Mouse (Mus musculus): ENCODE measurements around the gene Sgo2b.
"Not testable (repeated sequence)": the region's sequence is repeated elsewhere in the genome, so short reads cannot be mapped to it uniquely, and the experiment has no call there.

Gene Sgo2b

DNA sequence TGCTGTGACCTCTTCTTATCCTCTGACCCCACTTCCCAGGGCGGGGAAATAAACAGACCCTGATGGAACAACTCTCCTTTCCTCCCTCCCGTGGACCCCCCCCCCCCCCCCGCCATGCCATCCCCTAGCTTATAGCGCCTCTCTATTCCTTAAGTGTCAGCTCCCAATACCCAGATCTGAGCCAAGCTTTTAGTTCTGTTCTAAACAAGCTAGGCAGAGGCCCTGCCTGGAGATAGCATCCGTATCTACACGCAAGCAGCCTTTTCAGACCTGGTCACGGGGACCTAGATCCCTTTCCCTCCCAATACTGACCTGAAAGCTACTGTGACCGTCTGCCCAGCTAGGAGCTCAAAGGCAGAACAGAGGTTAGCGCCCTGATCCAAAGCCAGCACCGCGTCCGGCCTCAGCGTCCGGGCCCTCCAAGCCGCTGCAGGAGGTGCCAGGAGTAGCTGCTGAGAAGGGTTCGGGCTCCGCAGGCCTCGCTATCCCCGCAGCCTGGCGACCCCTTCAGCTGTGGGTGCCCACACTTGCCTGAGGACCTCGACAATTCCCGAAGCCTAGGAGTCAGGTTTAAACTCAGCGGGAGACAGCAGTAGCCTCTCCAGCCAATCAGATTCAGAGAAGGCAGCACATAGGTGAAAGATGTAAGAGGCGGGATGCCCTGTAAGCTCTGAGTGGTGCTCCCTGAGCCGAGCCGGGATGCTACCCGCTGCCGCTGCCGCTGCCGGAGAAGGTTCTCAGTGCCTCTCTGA lies at the start of gene Sgo2b:
Gene Sgo2b (minus strand): TSS at position 623 of the 752 bp plus-strand sequence.
- in situ Hi-C loops (cut with MboI; ENCODE audit: low sequenced_read_pairs), result no loop called here

DNA sequence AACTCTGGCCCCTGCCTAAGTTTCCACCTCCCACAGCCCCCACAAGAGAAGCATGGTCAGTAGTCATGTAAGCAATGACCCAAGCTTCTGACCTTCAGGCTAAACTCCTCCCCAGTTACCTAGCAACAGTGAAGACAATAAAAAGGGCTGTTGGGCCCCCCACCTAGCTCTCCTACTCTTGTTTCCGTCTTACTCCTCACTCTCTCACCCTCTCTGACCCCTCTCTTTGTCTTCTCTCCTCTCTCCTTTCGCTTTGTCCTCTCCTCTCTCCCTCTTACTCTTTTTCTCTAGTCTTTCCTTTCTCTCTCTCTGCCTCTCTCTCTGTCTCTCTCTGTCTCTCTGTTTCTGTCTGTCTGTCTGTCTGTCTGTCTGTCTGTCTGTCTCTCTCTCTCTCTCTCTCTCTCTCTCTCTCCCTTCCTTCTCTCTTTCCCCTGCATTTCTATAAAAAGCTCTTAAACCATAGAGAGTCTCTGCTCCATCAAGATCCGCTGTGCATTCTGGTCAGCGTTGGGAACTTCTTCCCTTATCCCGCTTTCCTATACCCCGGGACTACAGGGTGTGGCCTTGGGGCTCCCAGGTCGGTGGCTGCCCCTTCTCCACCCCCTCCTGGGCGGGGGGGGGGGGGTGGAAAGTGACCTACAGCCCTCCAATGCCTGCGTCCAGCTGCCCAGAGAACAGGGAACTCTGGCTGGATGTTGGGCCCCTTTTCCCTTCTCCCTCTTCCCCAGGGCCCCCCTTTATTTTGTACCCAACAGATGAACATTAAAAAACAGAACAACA lies 18.8 kb upstream of the Sgo2b start:
- in situ Hi-C loops (cut with MboI; ENCODE audit: low sequenced_read_pairs), result not testable (repeated sequence)

DNA sequence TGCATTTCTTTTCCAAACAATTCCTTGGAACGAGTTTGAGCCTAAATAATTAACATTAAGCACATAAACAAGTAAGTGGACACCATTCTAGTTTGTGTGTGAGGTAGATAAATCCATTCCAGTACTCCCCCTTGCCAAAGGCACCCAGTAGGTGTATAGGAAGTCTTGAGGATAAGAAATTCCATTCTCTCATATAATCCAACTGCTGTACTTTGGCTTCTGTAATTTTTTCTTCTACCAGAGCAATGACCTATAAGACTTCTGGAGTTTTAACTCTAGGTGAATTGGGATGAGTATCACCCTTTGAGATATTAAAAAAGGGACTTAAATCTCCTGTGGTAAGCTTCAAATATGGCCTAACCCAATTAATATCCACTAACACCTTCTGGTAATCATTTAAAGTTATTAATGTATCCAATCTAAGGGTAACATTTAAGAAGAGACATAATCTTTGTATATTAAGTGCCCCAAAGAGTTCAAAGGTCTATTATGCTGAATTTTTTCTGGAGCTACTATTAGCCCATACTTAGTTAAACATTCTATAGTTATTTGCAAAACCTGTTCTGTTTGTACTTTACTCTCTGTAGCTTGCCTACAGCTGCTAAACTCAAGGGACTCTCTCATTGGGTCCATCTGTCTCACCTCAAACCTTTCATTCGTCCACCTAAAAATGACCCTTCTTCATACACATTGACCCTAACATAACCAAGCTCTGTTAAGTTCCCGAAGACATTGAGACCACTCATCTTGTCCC lies 9.2 kb upstream of the Sgo2b start:
- in situ Hi-C loops (cut with MboI; ENCODE audit: low sequenced_read_pairs), result no loop called here

DNA sequence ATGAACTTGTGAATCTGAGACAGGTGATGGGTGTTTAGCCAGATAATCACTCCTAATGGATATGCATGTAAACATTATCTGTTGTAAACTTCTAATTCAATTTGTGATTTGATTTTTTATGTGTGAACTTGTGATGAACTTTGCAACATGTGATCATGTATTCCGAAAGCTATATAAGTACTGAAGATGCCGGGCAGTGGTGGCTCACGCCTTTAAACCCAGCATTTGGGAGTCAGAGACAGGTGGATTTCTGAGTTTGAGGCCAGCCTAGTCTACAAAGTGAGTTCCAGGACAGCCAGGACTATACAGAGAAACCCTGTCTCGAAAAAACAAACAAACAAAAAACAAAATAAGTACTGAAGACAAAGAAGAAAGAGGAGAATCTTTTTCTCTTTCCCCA lies 1.8 kb upstream of the Sgo2b start:
- in situ Hi-C loops (cut with MboI; ENCODE audit: low sequenced_read_pairs), result not testable (repeated sequence)

DNA sequence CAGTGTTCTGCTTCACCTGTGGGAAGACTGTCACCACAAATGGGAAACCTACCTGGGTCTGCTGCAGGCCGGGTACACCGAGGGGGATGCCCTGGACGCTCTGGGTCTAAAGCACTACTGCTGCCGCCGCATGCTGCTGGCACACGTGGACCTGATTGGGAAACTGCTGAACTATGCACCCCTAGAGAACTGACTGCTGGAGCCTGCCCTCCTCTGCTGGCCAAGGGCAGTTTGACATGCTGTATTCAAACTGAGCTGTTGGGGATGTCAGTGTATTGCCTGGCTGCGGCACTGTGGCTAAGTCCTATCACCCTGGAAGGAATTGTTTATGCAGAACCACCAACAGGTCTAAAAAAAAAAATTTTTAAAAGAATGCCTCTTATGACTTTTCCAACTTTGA lies 18.9 kb downstream of the Sgo2b start:
- in situ Hi-C loops (cut with MboI; ENCODE audit: low sequenced_read_pairs), result no loop called here

DNA sequence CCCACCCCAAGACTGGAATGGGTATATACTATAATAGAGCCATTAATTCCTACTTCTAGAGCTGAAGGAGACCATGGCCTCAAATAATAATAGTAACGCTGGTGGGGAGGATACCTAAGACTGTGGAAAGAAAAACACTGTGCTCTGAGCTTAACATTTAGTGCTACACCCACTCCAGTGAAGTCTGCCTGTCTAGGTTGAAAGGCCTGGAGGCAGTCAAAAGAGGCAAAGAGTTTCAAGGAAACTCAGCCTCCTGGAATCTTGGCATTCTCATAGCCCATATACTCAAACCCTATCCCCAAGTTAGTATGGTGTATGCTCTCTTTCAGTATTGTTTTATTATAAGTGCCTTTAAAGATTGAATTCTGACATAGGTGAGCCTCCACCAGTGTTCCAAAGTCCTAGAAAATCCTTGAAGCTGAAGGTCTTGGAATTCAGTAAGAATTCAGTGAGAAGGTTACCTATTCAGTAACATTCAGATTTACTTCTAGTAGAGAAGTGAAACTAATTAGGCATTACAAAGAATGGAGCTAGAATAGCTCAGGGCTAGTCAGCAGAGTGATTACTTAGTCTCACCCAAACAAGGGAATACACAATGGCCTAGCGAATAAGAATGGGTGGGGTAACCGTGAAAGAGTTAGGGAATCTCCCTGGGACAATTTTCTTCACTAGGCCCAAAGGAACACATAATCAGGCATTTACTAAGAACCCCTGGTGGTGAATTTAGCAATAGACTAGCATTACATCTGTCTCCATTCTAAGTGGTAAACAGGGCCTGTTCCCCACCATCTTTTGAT lies 22.5 kb downstream of the Sgo2b start:
- in situ Hi-C loops (cut with MboI; ENCODE audit: low sequenced_read_pairs), result no loop called here

DNA sequence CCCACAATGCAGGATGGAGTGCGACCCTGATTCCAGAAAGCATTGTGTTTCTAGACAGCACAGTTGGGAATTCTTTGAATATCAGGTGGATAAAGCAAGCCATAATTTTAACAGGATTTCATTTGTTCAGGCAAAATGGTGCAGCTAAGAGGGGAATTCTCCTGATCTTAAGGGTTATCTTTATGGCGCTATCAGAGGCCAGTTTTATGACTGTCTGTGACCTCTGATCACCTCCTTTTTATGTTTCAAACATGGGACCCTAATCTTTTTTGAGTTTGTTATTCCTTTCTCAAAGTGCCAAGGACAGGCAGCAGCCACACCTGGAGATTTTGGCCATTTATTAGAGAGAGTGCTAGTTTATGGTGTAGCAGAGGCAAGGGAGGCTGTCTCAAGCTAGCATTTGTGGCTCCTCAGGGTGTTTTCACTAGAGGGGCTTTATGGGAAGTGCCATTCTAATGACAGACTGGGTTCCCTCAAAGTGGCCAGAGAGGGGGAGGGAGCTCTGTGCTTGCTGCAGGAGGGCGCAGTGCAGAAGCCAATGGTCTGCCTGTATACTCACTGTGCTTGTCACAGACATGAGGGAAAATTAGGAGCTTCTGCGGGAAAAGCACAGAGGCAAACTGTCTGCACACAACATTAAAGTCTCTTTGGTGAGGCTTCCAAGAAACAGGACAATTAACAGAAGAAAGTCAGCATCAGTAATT lies 30.6 kb downstream of the Sgo2b start:
- in situ Hi-C loops (cut with MboI; ENCODE audit: low sequenced_read_pairs), result no loop called here

DNA sequence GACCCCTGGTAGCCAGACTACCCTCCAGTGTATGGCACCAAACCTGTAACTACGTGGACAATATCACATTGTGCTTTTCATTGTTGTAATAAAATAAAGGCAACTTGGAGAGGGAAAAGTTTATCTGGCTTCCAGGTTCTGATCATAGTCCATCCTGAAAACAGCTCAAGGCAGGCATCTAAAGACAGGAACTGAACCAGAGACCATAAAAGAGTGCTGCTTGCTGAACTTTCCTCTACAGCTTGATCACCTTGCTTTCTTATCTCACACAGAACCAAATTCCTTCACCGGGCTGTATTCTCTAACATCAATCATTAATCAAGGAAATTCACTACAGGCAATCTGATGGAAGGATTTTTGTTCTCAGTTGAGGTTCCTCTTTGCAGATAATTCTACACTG lies 57.0 kb downstream of the Sgo2b start:
- in situ Hi-C loops (cut with MboI; ENCODE audit: low sequenced_read_pairs), result no loop called here

DNA sequence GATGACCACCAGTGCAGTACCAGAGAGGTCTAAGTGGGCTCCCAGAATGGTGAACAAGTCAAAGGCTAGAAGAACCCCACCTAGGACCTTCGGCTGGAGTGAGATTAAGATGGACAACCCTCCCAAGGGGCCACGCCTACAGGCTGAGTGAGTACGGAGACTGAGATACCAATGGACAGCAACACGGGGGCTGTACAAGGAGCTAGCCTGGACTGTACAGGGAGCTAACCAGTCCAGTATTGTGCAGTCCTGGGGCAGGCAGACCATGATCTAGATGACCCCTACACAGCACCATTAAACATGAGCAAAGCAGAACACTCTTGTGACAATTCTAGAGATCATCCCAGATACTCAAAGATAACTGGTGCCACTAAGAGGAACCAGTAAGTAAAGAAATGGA lies 73.7 kb downstream of the Sgo2b start:
- in situ Hi-C loops (cut with MboI; ENCODE audit: low sequenced_read_pairs), result no loop called here

DNA sequence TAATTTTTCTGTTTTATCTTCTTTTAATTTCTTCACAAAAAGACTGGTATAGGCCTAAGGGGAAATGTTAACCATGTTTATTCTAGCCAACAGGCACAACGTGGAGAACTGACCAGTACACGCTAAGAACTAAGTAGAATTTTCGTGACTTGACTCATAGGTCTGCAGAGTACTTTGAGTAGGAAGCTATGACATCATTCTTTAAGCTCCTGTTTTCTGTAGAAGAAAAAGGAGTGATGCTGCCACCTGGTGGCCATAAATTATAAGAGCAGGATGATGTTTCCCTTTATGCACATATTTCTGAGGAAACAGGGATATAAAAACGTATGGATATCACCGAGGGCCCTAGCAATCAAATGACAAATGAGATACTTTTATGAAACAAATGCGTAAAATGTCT lies 74.7 kb downstream of the Sgo2b start:
- in situ Hi-C loops (cut with MboI; ENCODE audit: low sequenced_read_pairs), result no loop called here

DNA sequence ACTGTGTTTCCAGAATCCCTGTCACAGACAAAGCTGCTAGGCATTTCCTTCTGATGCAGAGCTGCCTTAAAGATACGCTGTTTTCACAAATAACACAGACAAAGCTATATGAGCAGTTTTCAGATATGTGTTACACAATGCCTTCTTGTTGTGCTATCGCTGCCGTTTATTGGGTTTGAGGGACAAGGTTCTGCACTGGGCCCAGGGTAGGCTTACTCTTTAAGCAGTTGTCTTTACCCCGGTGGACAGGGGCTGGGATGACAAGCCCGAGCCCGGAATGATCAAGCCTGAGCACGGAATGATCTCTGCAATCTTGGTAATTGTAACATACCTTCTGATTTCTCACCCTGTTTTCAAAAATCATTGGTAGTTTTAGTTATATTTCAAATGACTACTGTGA lies 75.1 kb downstream of the Sgo2b start:
- in situ Hi-C loops (cut with MboI; ENCODE audit: low sequenced_read_pairs), result no loop called here

Measured in CH12F3 (cell line).